Mouse (Mus musculus) cortical plate, adult 2 months (tissue): ENCODE data around the gene Grap.

Experiments used
- CTCF ChIP-seq: fragments of 200-500 bp; IDR thresholded peaks from 2 replicates; pipeline ENCODE4 v1.5.1; 2011; ENCODE audit warnings: mild to moderate bottlenecking, control low read depth, low read length; ENCODE audit not compliant: insufficient read depth; ENCODE audit errors: extremely low read depth
- POLR2A ChIP-seq: fragments of 200-500 bp; IDR thresholded peaks from 2 replicates; pipeline ENCODE4 v1.6.1; 2011; ENCODE audit warnings: mild to moderate bottlenecking, low read length, control low read depth; ENCODE audit not compliant: insufficient read depth; ENCODE audit errors: extremely low read depth

GRCm38 (mm10) chr11:61637856-61638255, 15.2 kb upstream of the Grap start:
- TF ChIP-seq CTCF (no peak), POLR2A (no peak)
